Mouse (Mus musculus) heart, embryonic 13.5 days (tissue): ENCODE measurements around the gene Eno1. TPM values are rescaled to one million over a fixed set of nuclear protein-coding genes. Genes with fewer than 3 reads are reported as not detected.

Experiments
- ATAC-seq: fragments of 200-750 bp; cut with Nextera tagmentation; 2 replicates; pipeline ENCODE4 v1.8.0; 2017; ENCODE audit warnings: moderate TSS enrichment; ENCODE audit not compliant: insufficient number of reproducible peaks, low FRiP score, low TSS enrichment; ENCODE audit errors: extremely low read depth
- H3K27ac ChIP-seq: fragments of 300-500 bp; sonication (generic); replicated peaks from 2 replicates; pipeline ENCODE4 v1.5.1; 2015; ENCODE audit warnings: moderate library complexity, mild to moderate bottlenecking, inconsistent platforms
- H3K27me3 ChIP-seq: fragments of 300-500 bp; sonication (generic); replicated peaks from 2 replicates; pipeline ENCODE4 v1.6.1; 2015; ENCODE audit warnings: mild to moderate bottlenecking, inconsistent platforms
- H3K36me3 ChIP-seq: fragments of 300-500 bp; sonication (generic); 2 replicates; pipeline ENCODE4 v1.6.1; 2015; ENCODE audit warnings: mild to moderate bottlenecking, inconsistent platforms
- H3K4me1 ChIP-seq: fragments of 300-500 bp; sonication (generic); 2 replicates; pipeline ENCODE4 v1.6.1; 2015; ENCODE audit warnings: inconsistent platforms
- H3K4me2 ChIP-seq: fragments of 300-500 bp; sonication (generic); 2 replicates; pipeline ENCODE4 v1.6.1; 2015; ENCODE audit warnings: inconsistent platforms, mild to moderate bottlenecking, moderate library complexity
- H3K4me3 ChIP-seq: fragments of 300-500 bp; sonication (generic); 2 replicates; pipeline ENCODE4 v1.5.1; 2015; ENCODE audit warnings: moderate library complexity, mild to moderate bottlenecking, inconsistent platforms
- H3K9ac ChIP-seq: fragments of 300-500 bp; sonication (generic); 2 replicates; pipeline ENCODE4 v1.6.1; 2015; ENCODE audit warnings: inconsistent platforms, mild to moderate bottlenecking, moderate library complexity
- H3K9me3 ChIP-seq: fragments of 300-500 bp; sonication (generic); 2 replicates; pipeline ENCODE4 v1.6.1; 2016; ENCODE audit warnings: inconsistent platforms
- whole genome bisulfite sequencing: fragments of 180-500 bp; shearing (Covaris S2); methylation state at CpG from one replicate; pipeline ENCODE4 v1.1.7; 2015; ENCODE audit warnings: mixed read lengths; 5-methylcytosine and 5-hydroxymethylcytosine counted together
- polyA plus RNA-seq: library from polyadenylated mRNA; unstranded; fragments of >200 nt; fragmentation: Nextera tagmentation; extraction: Ambion mirVana; gene quantifications from 2 replicates; pipeline ENCODE4 v1.2.1, GENCODE M21; 2015

The Eno1 gene
- polyA plus RNA-seq, 1 experiment from 2014 or later, result 1,911 TPM

DNA sequence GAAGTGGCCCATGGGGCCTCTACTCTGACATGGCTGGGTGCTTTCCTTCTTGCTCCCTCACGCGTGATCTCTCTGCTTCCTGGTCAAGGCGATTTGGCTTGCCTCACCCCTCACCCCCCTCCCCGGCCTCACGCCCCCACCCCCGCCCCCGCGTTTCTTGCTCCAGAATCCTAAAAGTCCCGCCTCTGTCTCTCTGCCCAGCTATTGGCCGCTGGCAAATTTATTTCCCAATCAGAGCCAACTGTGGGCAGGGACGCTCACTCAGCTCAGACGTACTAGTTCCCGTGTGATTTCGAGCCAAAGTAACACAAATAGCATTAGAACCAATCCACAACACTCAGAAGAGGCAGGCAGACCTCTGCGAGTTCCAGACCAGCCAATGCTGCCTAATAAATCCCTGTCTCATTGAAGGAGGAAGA, 24.0 kb upstream of the Eno1 start:
- peak; percentile 56 for ATAC-seq
- Histone ChIP-seq H3K27ac (0 out of 2 replicates have a peak overlapping the region, but pooled peaks have one; percentile 32), H3K4me1 (peaks cover 7% of the 10 kb centered on the region), H3K4me3 (peak overlapping the region; percentile 48), H3K27me3 (no peaks in the 10 kb centered on the region), H3K9me3 (no peaks in the 10 kb centered on the region), H3K9ac (peak overlapping the region; percentile 80), H3K4me2 (peak overlapping the region; percentile 70), H3K36me3 (no peaks in the 10 kb centered on the region)
- WGBS, result 1% methylated on average over 15 of the region's 15 CpGs

DNA sequence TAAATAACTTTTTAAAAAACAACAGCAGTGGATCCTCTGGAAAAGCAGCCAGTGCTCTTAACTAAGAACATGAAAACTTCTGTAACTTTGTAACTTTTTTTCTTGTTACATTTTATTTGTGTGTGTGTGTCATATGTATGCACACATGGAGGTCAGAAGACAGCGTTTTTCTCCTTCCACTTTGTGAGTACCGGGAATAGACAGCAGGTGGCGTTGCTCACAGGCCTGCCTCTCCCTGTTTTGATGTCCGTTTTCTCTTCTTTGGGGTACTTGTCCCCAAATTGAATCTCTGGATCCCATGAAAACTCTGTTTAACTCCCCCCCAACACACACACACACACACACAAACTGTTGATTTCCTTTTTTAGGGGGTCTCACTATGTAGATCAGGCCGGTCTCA, 22.6 kb upstream of the Eno1 start:
- Histone ChIP-seq H3K4me1 (peaks cover 7% of the 10 kb centered on the region), H3K9ac (no peak overlapping the region)
- whole genome bisulfite sequencing, result 34% methylated on average over 5 of the region's 5 CpGs

DNA sequence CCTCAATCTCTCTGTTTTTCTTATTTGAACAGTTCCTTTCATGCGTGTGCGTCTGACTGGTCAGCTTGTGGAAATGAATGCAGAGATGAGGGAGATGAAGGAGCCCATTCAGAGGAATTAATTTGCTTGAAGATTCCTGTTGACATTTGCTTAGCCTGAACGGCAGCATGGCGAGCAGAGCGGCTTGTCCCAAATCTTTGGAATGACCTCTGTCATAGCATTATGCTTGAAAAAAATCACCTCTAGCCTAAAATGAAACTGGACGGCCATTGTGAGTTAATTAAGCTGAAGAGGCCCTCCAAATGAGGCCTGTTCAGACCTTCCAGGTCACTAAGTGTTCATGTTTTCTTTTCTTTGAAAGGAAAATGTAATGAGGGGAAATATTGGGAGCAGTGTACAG, 20.1 kb upstream of the Eno1 start:
- ATAC-seq, result no peak
- Histone ChIP-seq H3K4me2 (no peak overlapping the region), H3K27ac (no peak overlapping the region), H3K9me3 (no peaks in the 10 kb centered on the region), H3K4me1 (peaks cover 16% of the 10 kb centered on the region), H3K27me3 (no peaks in the 10 kb centered on the region), H3K36me3 (no peaks in the 10 kb centered on the region), H3K9ac (no peak overlapping the region), H3K4me3 (no peak overlapping the region)
- 83% methylated on average over 6 of the region's 6 CpGs for WGBS

More for the DNA sequence above, 22.6 kb upstream of the Eno1 start:
- ATAC-seq, result no peak
- H3K27ac ChIP-seq, result no peak overlapping the region
- no peak overlapping the region for H3K4me3 ChIP-seq
- H3K9me3 ChIP-seq, result no peaks in the 10 kb centered on the region
- H3K36me3 ChIP-seq, result no peaks in the 10 kb centered on the region
- no peak overlapping the region for H3K4me2 ChIP-seq
- H3K27me3 ChIP-seq, result no peaks in the 10 kb centered on the region

DNA sequence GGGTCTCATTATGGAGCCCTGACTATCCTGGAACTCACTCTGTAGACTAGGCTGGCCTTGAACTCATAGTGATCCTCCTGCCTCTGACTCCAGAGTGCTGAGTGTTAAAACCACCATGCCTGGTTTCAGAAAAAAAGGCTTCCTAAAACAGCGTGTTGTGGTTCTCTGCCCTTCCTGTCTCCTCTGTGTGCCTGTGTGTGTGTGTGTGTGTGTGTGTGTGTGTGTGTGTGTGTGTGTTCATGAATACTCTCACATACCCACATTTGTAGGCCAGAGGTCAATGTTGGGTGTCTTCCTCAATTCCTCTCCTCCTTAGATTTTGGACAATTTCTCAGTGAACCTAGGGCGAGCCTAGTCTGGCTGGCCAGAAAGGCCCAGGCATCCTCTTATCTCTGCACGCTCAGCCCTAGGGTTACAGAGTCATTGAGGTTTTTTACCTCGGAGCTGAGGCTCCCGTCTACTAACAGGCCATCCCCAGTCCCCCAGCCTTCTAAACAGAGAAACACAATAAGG, 19.4 kb upstream of the Eno1 start:
- no peak for ATAC-seq
- no peak overlapping the region for H3K9ac ChIP-seq
- H3K4me1 ChIP-seq, result peaks cover 16% of the 10 kb centered on the region
- no peak overlapping the region for H3K27ac ChIP-seq
- H3K9me3 ChIP-seq, result no peaks in the 10 kb centered on the region
- WGBS, result 46% methylated on average over 5 of the region's 5 CpGs
- no peak overlapping the region for H3K4me2 ChIP-seq
- no peaks in the 10 kb centered on the region for H3K36me3 ChIP-seq
- H3K4me3 ChIP-seq, result no peak overlapping the region
- H3K27me3 ChIP-seq, result no peaks in the 10 kb centered on the region

DNA sequence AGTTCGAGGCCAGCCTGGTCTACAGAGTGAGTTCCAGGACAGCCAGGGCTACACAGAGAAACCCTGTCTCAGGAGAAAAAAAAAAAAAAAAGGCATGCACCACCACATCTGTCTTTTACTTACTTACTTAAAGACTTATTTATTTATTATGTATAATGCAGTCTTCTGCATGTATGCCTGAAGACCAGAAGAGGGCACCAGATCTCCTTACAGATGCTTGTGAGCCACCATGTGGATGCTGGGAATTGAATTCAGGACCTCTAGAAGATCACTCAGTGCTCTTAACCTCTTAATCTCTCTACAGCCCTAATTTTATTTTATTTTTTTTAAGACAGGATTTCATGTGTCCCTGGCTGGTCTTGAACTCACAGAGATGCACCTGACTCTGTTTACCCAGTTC, 18.6 kb upstream of the Eno1 start:
- 94% methylated on average over 1 of the region's 1 CpGs for WGBS
- Histone ChIP-seq H3K27ac (no peak overlapping the region), H3K9ac (no peak overlapping the region), H3K4me2 (no peak overlapping the region), H3K27me3 (no peaks in the 10 kb centered on the region), H3K9me3 (no peaks in the 10 kb centered on the region), H3K4me3 (no peak overlapping the region), H3K4me1 (peaks cover 13% of the 10 kb centered on the region), H3K36me3 (no peaks in the 10 kb centered on the region)
- no peak for ATAC-seq

DNA sequence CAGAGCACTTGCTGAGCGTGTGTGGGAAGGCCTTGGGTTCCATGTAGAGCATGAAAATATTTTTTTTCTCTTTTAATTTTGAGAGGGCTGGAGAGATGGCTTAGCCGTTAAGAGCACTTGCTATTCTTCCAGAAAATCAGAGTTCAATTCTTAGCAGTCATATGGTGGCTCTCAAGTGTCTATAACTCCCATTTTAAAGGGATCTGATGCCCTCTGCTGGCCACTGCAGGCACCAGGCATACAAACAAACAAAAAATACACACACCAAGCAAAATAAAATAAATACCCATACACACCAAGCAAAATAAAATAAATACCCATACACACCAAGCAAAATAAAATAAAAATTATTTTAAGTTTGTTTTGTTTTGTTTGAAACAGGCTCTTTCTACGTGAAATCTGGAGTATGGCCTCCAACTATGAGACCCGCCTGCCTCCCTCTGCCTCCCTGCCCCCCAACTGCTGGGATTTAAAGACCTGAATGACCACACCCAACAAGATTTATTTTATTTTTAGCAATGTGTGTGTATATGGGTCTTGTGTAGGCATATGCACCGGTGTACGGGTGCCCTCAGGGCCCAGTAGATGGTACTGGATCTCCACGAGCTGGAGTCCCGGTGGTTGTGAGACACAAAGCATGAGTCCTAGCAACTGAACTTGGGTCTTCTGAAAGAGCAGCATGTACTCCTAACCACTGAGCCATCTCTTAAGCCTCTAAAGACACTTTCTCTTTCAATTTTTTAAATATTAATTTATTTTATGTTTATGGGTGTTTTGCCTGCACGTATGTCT, 16.8 kb upstream of the Eno1 start:
- WGBS, result 68% methylated on average over 9 of the region's 9 CpGs
- H3K9me3 ChIP-seq, result no peaks in the 10 kb centered on the region
- no peak overlapping the region for H3K27ac ChIP-seq
- no peaks in the 10 kb centered on the region for H3K27me3 ChIP-seq
- no peak overlapping the region for H3K4me3 ChIP-seq
- H3K36me3 ChIP-seq, result no peaks in the 10 kb centered on the region
- no peak for ATAC-seq
- peaks cover 9% of the 10 kb centered on the region for H3K4me1 ChIP-seq
- no peak overlapping the region for H3K4me2 ChIP-seq
- H3K9ac ChIP-seq, result no peak overlapping the region

DNA sequence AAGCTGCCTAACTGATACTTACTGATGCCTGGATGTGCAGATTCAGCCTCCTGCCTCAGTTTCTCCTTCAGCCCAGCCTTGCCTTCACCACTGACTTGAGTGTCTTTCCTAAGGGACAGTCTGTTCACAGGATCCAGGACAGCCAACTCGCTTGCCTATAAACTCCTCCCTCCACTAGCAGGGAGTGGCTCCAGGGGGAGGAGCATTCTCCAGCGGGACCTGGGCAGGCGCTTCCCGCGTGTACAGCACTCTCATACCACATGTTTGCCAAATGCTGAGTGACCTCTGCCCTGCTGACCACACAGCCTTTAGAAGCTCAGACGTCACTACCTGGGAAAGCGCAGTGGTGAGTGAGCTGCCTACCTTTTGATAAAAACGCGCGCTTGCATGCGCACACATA, 15.9 kb upstream of the Eno1 start:
- H3K4me1 ChIP-seq, result peaks cover 9% of the 10 kb centered on the region
- H3K36me3 ChIP-seq, result no peaks in the 10 kb centered on the region
- H3K4me2 ChIP-seq, result peak overlapping the region; percentile 63
- H3K27me3 ChIP-seq, result no peaks in the 10 kb centered on the region
- ATAC-seq, result no peak
- peak overlapping the region; percentile 36 for H3K4me3 ChIP-seq
- H3K27ac ChIP-seq, result no peak overlapping the region
- peak overlapping the region; percentile 40; the same call in 1 of the 2 replicates for H3K9ac ChIP-seq
- 21% methylated on average over 11 of the region's 11 CpGs for whole genome bisulfite sequencing
- no peaks in the 10 kb centered on the region for H3K9me3 ChIP-seq

DNA sequence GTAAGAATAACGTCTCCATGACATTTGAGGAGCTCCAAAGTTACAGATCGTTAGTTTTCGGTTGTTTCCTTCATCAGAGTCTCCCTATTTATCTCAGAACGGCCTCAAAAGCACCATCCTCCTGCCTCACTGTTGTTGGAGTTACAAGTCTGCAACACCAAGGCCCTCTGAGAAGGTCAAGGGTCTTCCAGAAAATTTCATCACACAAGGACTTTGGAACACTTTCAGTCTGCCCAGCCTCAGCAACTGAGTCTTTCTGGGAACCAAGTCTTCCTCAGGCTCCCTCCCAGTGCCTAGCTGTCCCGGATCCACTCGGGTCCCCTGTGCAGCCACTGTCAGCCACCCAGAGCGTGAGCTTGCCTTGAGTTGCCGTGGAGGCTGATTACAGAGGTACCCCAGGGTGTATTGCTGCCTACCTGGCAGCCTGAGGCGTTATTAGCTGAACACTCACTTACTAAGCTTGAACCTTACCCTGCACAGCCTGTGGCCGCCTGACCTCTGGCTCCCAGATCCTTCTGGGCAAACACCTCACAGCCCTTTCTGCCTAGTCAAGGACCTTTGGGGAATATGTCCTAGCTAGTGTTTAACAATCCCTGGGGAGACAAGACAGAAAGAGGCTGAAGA, 15.4 kb upstream of the Eno1 start:
- Histone ChIP-seq H3K27ac (no peak overlapping the region), H3K4me1 (peaks cover 9% of the 10 kb centered on the region), H3K9ac (peak overlapping the region; percentile 40; the same call in 1 of the 2 replicates), H3K4me3 (peak overlapping the region; percentile 36; the same call in 1 of the 2 replicates), H3K36me3 (no peaks in the 10 kb centered on the region), H3K4me2 (peak overlapping the region; percentile 63), H3K27me3 (no peaks in the 10 kb centered on the region), H3K9me3 (no peaks in the 10 kb centered on the region)
- ATAC-seq, result no peak
- WGBS, result 47% methylated on average over 10 of the region's 10 CpGs

DNA sequence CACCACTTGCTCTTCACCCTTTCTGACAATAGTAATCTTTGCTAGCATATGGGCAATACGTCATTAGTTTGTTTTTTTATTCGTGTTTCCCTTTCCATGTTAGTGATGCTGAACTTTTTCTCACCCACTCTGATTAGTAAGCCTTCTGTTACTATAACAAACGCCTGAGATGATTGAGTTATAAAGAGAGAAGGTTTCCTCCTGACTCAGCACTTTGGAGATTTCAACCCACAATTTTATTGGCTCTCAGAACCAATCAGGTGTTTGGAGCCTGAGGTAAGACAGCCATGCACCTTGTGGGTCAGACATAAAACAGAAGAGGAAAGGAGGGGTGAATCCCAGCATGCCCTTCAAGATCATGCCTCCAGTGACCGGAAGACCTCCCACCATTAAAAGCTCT, 12.7 kb upstream of the Eno1 start:
- no peak overlapping the region for H3K4me2 ChIP-seq
- no peak for ATAC-seq
- no peak overlapping the region for H3K27ac ChIP-seq
- no peaks in the 10 kb centered on the region for H3K27me3 ChIP-seq
- peaks cover 24% of the 10 kb centered on the region for H3K4me1 ChIP-seq
- H3K9ac ChIP-seq, result no peak overlapping the region
- 79% methylated on average over 4 of the region's 4 CpGs for WGBS
- H3K36me3 ChIP-seq, result no peaks in the 10 kb centered on the region
- no peak overlapping the region for H3K4me3 ChIP-seq
- H3K9me3 ChIP-seq, result no peaks in the 10 kb centered on the region

DNA sequence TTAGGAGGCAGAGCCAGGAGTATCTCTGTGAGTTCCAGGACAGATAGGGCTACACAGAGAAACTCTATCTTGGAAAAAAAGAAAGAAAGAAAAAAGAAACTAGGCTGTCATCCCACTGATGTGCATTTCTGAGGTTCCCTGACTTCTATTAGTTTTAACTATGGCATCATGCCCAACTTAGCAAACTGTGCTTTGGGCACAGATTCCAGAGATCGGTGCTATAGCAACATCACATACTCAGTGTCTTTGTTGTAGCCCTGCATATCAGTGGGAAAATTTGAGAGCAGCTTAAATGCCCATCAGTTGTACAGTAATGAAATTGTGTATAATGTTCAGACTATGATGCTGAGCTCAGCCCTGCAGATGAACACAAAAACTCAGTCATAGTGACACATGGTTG, 10.8 kb upstream of the Eno1 start:
- 79% methylated on average over 1 of the region's 1 CpGs for WGBS
- Histone ChIP-seq H3K4me1 (peaks cover 36% of the 10 kb centered on the region), H3K4me2 (no peak overlapping the region), H3K27me3 (no peaks in the 10 kb centered on the region), H3K9ac (no peak overlapping the region), H3K36me3 (no peaks in the 10 kb centered on the region), H3K9me3 (no peaks in the 10 kb centered on the region), H3K27ac (no peak overlapping the region), H3K4me3 (no peak overlapping the region)
- ATAC-seq, result no peak

DNA sequence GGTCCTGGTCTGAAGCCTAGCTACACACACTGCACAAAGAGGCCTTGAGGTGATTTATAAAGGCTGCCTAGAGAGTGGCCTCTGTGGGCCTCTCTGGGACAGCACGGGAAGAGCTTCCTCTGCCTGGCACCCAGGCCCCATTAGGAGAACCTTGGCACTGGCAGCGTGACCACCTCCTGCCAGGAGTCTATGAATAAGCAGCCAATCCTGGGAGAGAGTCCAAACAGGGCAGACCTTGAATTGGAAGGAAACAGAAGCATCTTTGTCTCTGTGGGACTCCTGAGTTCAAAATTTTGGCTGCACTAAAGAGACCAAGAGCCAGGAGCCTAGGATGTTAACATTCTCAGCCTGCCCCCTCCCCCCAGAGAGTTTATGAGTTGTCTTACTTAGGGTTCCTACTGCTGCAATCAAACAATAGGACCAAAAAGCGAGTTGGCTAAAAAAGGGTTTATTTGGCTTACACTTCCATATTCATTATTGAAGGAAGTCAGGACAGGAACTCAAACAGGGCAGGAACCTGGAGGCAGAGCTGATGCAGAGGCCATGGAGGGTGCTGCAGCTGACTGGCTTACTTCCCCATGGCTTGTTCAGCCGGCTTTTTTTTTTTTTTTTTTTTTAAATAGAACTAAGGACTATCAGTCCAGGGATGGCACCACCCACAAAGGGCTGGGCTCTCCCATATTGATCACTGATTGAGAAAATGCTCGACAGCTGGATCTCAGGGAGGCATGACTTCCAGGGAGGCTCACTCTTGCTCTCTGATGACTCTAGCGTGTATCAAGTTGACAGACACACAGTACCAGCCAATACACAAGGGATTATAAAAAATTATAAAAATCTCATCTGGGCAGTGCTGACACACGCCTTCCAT, 9.5 kb upstream of the Eno1 start:
- H3K9me3 ChIP-seq, result no peaks in the 10 kb centered on the region
- no peak for ATAC-seq

More for the DNA sequence above, 9.5 kb upstream of the Eno1 start:
- Histone ChIP-seq H3K27me3 (no peaks in the 10 kb centered on the region), H3K27ac (peak overlapping the region; percentile 62), H3K9ac (no peak overlapping the region), H3K4me1 (peaks cover 46% of the 10 kb centered on the region), H3K4me3 (no peak overlapping the region), H3K36me3 (no peaks in the 10 kb centered on the region), H3K4me2 (no peak overlapping the region)
- 61% methylated on average over 7 of the region's 7 CpGs for WGBS
